Mouse (Mus musculus): ENCODE data around the gene Dppa1.

- TF ChIP-seq POLR2A (IDR thresholded peaks at IDR 0.05; ENCODE audit: extremely low read depth, insufficient read depth, low read length) = no peak
- TF ChIP-seq CTCF (IDR thresholded peaks at IDR 0.05; ENCODE audit: low read depth, low read length) = no peak
Observed at GRCm38 (mm10) chr11:46580428-46580827, 48.6 kb downstream of the Dppa1 start.

All from liver, adult 2 months (tissue).